Mouse (Mus musculus) cortical plate, adult 2 months (tissue): ENCODE measurements at regions not wholly inside any gene's neighbourhood (a gene's known extent, or its start where the extent isn't known, plus 50 kb on each side); places are given as distances from the start of the nearest gene placed in this dataset.

Source experiments
- CTCF ChIP-seq: fragments of 200-500 bp; IDR thresholded peaks from 2 replicates; pipeline ENCODE4 v1.5.1; 2011; ENCODE audit warnings: mild to moderate bottlenecking, control low read depth, low read length; ENCODE audit not compliant: insufficient read depth; ENCODE audit errors: extremely low read depth
- POLR2A ChIP-seq: fragments of 200-500 bp; IDR thresholded peaks from 2 replicates; pipeline ENCODE4 v1.6.1; 2011; ENCODE audit warnings: mild to moderate bottlenecking, low read length, control low read depth; ENCODE audit not compliant: insufficient read depth; ENCODE audit errors: extremely low read depth

DNA sequence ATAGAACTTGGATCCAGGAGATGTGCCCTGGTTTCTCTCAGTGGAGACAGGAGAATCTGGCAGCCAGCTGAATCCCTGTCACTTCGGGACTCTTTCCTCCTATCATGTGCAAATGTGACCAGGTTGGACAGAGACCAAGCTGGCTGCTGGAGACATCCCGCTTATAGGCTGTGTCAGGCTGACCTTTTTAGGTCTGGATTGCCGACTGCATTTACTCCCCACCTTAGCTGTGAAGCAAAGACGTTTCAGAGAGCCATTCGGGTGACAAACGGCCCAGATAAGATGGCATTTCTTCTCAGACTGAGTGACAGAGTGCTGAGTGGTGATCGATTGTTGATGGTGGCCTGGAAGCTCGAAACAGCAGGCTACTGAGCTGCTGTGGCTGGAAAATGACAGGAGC is 128.6 kb downstream of the Ifng start:
- TF ChIP-seq CTCF (no peak), POLR2A (no peak)
